Mouse (Mus musculus) spleen, postnatal 10 days (tissue): ENCODE measurements at regions not wholly inside any gene's neighbourhood (a gene's known extent, or its start where the extent isn't known, plus 50 kb on each side); places are given as distances from the start of the nearest gene placed in this dataset.
"Not testable (repeated sequence)": the region's sequence is repeated elsewhere in the genome, so short reads cannot be mapped to it uniquely, and the experiment has no call there.

Experiments used
- DNase-seq, 2 experiments: peaks; one replicate each; pipeline ENCODE4 v3.0.0; 2021 to 2022; ENCODE audit warnings: low spot score in 2 of 2

DNA sequence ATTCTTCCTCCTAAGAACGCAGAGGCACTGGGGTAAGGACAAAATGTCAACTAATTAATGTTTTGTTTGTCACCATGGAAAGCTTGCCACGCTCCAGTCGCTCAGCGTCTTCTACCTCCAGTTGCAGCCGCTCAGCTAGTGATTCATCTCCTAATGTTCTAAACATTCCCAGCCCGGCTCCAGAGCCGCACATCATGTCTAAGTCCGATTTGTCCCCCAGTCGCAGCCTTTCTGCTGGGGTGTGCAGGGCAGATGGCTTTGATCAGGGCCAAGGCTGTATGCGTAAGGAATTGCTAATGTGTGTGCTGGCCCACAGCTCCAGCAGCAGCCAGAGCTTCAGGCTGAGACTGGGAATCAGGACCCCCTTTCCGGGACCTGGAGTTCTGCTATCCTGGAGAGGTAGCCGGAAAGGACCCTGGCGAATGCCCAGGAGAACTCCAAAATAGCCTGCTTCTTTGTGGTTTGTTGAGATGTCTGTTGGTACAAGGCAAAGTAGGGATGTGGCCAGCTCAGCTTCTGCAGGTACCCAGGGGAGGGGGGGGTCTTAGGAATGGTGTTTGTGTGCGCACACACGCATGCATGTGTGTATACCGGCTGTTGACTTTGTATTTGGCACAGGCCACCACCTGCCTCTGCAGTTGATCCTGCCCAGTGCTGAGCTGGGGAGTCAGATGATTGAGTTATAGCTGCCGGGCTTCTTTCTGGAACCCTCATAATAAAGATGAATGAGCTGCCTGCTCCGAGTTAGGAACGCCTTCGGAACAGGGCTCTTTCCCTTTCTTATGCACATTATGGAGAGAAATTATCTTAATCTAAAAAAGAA is 143.0 kb upstream of the Kcng1 start:
- no peak for DNase-seq

DNA sequence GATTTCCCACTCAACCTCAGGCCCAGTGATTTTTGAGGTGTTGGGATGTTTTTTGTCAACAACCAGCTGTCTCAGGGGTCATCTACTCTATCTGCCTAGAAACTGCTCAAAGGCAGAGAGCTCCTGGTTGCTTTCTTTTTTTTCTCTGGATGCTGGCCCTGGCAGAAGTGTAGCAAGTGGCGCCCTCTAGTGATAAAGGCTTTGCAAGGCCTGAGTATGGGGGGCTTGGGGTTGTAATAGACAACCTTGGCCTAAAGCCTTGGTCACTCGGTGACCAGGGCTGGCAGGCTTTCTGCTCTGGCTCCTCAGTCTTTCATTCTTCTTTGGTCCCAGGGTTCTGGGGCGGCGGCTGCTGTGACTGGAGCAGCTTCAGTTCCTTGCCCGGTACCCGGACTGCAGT is 142.0 kb upstream of the Kcng1 start:
- no peak for DNase-seq

DNA sequence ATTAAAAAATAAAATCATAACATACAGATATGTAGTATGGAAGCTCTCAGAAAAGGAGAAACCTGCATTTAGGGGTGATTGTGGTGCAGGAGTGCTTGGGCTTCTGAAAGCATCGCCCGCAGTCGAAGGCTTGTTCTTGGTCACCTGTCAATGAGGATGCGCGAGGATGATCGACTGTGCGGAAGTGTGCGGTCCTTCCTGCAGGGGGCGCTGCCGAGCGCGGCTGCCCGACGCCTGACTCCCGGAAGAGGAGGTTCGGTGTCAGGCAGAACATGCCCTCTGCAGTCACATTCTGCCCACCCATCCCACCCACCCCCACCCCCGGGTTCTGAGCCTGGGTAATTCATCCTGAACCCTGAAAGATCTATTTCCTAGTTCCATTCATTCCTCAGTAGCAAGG is 133.6 kb upstream of the Kcng1 start:
- peak in 1 of 2 experiments; percentile 53 for DNase-seq

- DNase-seq, result no peak
These were observed 132.8 kb upstream of the Kcng1 start for GRCm38 (mm10) chr2:168414110-168414872.

- peak in 1 of 2 experiments; percentile 64 for DNase-seq
These were observed 131.3 kb upstream of the Kcng1 start for GRCm38 (mm10) chr2:168412853-168413252.

GRCm38 (mm10) chr2:168402782-168403513 is 121.4 kb upstream of the Kcng1 start:
- no peak for DNase-seq

- DNase-seq, result no peak
These were observed 117.7 kb upstream of the Kcng1 start for GRCm38 (mm10) chr2:168399088-168399709.

GRCm38 (mm10) chr2:168396316-168396715 is 114.8 kb upstream of the Kcng1 start:
- DNase-seq, result no peak

DNA sequence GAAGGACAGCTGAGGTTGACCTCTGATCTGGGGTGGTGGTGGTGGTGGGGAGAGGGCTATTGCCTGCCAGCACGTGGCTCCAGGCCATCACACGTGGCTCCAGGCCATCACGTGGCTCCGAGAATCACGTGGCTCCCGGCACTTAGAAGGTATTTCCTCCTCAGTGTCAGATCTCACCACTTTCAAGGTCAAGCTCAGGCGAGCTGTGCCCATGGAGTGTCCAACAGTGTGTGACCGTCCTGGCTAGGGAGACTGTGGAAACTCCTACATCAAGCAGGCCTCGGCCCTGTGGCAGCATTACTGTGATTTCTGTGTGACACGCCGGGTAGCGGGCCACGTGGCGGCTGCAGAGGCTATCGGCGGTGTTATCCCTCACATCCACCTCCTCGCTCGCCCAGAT is 111.8 kb upstream of the Kcng1 start:
- no peak for DNase-seq

DNA sequence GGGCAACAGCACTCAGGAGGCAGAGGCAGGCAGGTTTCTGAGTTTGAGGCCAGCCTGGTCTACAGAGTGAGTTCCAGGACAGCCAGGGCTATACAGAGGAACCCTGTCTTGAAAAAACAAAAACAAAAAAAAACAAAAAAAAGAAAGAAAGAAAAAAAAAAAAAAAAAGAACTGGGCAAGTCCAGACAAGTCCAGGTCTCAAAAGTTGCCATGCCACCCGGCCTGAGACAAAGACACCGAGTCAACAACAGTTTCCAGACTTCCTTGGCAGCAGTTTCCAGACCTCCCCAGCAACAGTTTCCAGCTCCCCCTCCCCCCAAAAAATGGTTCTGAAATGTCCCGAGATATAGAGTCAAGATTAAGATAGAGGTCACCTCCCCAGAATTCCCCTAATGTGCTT is 110.6 kb upstream of the Kcng1 start:
- DNase-seq, result not testable (repeated sequence)

DNA sequence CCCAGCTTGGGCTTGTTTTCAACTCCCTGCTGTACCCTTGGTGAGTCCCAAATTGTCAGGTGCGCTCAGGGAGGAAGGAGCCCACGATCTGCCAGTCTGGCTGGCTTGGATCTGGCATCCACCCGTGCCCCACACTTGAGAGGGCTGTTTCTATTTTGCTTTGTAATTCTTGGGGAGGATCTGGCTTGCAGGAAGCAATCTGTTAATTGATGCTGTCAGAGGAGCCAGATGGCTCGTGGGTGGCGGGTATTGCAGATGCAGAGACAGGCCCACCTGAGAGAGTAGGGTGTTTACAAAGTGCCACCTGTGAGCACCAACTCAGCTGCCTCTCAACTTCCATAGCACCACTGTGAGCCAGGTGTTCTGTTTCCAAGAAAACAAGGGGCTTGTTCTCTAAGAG is 99.1 kb upstream of the Kcng1 start:
- no peak for DNase-seq

GRCm38 (mm10) chr2:168372356-168372755 is 90.8 kb upstream of the Kcng1 start:
- no peak for DNase-seq

DNA sequence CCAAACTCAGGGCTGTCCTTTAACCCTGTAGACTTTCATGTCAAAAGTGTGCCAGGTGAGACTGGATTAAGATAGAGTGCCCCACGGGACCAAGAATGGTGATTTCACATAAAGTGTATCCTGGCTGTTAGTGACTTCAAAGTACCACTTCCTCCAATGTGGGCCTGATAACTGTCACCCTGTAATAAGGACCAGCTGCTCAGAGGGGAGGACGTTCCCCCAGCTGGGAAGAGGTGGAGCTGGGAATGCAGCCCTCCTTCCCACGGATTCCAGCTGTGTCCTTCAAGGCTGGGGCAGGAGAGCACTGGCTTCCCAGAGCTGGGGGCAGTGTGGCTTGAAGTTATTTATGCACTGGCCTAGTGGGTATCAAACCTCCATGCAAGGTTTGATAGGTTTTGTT is 89.7 kb upstream of the Kcng1 start:
- no peak for DNase-seq

DNA sequence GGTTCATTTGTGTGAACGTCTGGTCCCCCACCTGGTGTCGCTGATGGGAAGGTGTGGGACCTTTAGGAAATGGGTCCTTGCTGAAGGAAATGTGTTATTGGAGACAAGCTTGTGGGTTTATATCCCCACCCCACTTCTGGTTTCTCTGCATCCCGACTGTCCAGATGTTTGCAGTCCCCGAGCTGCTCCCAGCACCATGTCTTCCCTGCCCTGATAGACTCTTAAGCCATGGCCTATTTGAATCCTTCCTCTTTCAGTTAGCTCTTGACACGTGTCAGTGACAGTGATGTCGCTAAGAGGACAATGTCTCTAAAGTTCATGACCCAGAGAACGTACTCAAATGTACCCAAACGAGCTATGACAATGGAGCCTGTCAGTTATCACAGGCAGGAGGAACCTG is 77.7 kb upstream of the Kcng1 start:
- no peak for DNase-seq

DNA sequence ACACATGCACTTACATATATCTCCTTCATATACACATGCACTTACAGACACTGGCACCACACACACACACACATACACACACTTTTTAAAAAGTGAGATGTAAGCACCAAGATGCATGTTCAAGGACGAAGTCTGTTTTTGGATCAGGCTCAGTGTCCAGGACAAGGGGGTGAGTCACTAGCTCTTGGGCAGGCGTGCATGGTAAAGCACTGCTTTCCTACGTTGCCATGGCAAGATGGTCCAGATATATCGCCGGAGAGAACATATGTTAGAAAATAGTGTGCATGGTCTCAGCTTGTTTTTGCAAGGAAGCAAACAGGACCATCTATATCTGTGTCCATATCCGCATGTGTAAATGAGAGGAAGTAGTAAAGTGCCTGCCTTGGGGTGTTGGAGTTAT is 77.0 kb upstream of the Kcng1 start:
- no peak for DNase-seq

GRCm38 (mm10) chr2:168357815-168358214 is 76.3 kb upstream of the Kcng1 start:
- no peak for DNase-seq

DNA sequence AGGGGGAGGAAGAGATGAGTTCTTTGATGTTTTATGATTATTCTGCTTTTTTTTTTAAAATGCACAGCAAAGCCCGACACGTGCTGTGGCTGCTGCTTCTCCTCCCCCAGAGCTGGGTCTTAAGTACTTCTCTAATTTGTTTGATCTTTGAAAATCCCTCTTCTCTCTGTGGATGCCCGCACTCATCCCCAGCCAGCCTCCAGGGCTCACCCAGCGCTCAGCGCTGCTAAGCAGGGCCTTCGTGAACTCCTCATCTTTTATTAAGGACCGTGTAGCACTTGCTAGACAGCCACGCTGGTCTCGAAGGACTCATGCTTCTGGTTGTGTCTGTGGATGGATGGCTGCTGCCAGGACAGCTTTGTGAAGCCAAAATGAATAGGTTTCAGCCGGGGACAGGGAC is 72.9 kb upstream of the Kcng1 start:
- DNase-seq, result no peak

DNA sequence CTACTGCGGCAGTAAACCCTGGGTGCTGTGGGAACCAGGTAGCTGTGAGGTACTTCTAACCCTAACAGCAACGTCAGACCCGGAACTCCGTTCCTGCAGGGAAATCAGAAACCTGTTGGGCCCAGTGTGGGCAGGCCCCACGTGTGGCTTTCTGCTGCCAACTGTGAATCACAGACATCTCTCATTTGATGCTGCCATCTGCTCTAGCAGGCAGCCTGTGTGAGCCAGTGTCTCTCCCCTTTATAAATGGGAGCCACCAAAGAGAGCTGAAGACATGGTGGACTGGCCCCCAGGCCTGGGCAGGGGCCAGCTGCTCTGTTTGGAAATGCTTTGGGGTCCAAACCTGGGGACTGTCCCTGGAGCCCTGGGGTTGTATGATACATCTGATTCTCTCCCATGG is 71.1 kb upstream of the Kcng1 start:
- no peak for DNase-seq

GRCm38 (mm10) chr2:168352194-168352593 is 70.7 kb upstream of the Kcng1 start:
- DNase-seq, result no peak

DNA sequence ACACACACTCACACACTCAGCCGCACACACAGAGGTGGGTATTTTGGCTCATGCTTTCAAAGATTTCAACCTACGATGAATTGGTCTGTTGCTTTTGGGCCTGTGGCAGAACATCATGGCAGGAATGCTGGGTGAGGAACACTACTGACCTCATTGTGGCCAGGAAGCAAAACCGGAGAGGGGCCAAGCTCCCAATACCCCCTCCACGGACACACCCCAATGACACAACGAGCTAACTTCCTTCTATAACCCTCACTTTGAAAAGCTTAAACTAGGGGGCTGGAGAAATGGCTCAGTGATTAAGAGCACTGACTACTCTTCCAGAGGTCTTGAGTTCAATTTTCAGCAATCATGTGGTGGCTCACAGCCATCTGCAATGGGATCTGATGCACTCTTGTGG is 63.8 kb upstream of the Kcng1 start:
- DNase-seq, result no peak

GRCm38 (mm10) chr2:168343705-168344104 is 62.2 kb upstream of the Kcng1 start:
- no peak for DNase-seq

DNA sequence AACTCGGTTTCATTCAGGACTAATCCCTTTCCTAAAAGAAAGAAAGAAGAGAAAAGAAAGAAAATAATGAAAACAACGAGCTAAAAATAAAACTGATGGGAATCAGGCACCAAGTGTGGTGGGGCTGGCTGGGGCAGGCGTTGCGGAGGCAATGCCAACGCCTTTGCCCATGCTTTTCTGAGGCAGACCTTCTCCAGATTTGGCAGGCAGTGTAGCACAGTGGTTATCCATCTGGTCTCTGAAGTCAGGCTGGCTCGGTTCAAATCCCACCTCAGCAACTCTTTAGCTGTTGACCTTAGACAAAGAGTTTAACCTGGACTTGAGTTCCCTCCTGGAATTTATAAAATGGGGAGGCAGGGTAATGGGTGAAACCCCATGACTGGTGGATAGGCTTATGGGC is 57.3 kb upstream of the Kcng1 start:
- DNase-seq, result no peak
